Mouse (Mus musculus) megakaryocyte, embryonic 14.5 days (primary cell): ENCODE results near the gene Ssrp1.

ENCODE experiments used
- FLI1 ChIP-seq: IDR thresholded peaks from 2 replicates; pipeline ENCODE4 v1.6.1; 2012; ENCODE audit warnings: low read length, inconsistent platforms, mixed read lengths
- GATA1 ChIP-seq: IDR thresholded peaks from 3 replicates; pipeline ENCODE4 v1.6.1; 2012; ENCODE audit warnings: mixed read lengths, low read length, inconsistent platforms, borderline replicate concordance

DNA sequence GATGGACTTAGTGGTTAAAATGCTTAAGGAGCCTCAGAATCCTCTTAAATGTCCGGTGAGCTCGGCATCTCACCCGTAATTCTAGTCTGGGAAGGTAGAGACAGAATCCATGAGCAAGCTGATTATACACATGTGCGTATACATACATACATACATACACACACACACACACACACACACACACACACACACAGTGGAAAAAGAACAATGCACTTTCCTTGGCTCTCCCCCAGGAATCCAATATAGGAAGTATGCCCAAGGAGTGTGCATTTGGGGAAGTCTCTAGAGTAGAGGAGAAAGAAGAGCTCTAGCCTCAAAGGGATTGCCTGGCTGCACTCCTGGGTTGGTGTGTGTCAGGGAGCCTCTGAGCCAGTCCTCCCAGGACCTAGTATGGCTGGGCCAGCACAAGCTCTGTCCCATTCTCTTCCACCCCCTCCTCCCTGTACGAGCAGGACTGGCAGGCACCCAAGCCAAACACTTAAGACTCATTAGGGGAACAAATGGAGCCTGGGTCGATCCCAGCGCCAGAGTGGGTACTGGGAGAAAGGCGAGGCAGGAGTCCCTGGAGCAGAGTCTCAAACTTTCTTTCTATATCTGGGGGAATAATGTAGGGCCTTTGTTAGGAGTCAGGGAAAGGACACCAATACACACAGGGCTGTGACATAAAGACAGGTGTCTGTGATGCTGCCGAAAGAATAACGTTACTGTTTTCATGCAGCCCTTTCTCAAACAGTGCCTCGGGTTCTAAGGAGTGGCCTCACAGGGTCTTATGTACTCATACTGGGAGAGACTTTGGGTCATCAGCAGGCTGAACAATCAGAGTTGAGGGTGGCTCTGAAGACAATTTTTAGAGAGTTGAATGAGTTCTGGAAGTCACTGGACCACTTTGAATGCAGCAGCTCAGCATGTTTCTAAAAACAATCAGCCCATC lies 51.9 kb downstream of the Ssrp1 start:
- TF ChIP-seq GATA1 = no peak
- TF ChIP-seq FLI1 = no peak
